Mouse (Mus musculus): ENCODE measurements at regions not wholly inside any gene's neighbourhood (a gene's known extent, or its start where the extent isn't known, plus 50 kb on each side); places are given as distances from the start of the nearest gene placed in this dataset.

GRCm38 (mm10) chr9:46738056-46738455 is 260.5 kb upstream of the Gm4791 start:
- no peak for DNase-seq (ENCODE audit: low spot score in 2 of 2)

- no peak for DNase-seq (ENCODE audit: low spot score in 2 of 2)
Measured at GRCm38 (mm10) chr9:46737446-46737845, 261.1 kb upstream of the Gm4791 start.

DNA sequence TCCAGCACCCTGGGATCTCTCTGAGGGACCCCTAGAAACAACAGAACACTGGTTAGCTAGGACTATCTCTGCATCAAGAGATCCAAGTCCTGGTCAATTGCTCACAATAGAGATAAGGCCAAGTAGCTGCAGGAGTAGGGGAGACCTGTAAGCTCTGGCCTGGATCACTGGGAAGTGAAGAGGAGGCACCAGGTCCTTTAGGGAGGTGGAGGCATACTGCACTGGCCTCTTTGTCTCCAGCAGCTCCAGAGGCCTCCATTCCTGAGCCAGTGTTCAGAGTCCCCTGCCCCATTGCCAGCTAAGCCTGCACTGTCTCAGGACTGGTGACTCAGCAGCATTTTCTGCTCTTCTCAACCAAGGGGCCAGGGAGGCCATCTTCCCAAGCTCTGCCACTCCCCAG is 262.3 kb upstream of the Gm4791 start:
- no peak for DNase-seq (ENCODE audit: low spot score in 2 of 2)

GRCm38 (mm10) chr9:46735664-46736067 is 262.9 kb upstream of the Gm4791 start:
- DNase-seq (ENCODE audit: low spot score in 2 of 2): peak; percentile 83 to 87

- no peak for DNase-seq (ENCODE audit: low spot score in 2 of 2)
Measured at GRCm38 (mm10) chr9:46728465-46728864, 270.1 kb upstream of the Gm4791 start.

DNA sequence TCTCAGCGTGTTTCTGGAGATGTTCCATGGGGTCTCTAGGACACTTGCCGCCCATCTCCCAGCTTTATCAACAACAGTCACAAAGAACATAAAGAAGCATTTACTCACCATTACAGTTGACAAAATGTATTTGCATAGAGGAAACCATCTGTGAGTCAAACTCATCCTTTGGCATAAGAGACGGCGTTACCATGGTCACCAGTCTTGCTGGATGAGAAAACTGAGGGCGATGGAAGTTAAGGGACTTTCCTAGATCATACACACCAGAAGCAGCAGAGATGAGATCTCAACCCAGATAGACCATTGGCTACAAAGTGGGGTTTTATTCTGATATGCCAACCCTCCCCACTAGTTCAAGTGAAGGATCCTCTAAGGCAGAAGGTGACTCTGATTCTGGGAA is 274.3 kb upstream of the Gm4791 start:
- DNase-seq (ENCODE audit: low spot score in 2 of 2): peak in 1 of 2 experiments; percentile 52

GRCm38 (mm10) chr9:46713415-46713814 is 285.1 kb upstream of the Gm4791 start:
- DNase-seq (ENCODE audit: low spot score in 2 of 2): no peak

GRCm38 (mm10) chr9:46704151-46704905 is 294.2 kb upstream of the Gm4791 start:
- DNase-seq (ENCODE audit: low spot score in 2 of 2): peak; percentile 52 to 69

- DNase-seq (ENCODE audit: low spot score in 2 of 2): peak in 1 of 2 experiments; percentile 31
Measured at GRCm38 (mm10) chr9:46703674-46704073, 294.9 kb upstream of the Gm4791 start.

DNA sequence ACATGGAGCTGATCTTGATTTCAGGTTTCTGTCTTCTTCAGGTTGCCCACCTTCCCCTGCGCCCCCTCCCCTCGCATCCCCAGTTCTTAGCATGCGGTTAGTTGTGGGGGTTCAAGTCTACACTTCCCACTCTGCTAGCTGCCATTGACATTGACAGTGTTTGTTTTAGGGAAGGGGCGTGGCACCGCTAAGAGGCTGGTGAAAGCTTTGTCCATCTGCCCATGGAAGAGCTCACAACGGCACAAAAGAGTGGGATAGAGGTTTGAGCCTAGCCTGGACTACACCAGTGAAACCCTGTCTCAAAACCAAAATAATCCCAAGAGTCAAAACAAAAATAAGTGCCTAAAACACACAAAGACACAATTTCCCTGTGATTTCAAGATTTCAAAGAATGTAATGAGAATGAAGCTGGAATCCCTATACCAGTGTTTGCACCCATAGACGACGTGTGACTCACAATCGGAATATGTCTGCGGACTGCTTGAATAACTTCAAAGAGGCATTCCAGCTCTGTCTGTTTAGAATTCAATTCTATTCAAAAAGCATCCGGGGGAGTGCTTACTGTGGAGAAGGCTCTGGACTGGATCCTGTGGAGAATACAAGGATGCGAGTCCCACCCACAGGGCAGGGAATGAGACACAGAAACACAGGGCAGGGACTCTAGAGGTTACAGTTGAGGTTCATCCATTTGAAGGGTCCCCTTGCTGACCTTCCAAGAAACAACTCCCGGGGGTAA is 295.5 kb upstream of the Gm4791 start:
- DNase-seq (ENCODE audit: low spot score in 2 of 2): peak in 1 of 2 experiments; percentile 48

DNA sequence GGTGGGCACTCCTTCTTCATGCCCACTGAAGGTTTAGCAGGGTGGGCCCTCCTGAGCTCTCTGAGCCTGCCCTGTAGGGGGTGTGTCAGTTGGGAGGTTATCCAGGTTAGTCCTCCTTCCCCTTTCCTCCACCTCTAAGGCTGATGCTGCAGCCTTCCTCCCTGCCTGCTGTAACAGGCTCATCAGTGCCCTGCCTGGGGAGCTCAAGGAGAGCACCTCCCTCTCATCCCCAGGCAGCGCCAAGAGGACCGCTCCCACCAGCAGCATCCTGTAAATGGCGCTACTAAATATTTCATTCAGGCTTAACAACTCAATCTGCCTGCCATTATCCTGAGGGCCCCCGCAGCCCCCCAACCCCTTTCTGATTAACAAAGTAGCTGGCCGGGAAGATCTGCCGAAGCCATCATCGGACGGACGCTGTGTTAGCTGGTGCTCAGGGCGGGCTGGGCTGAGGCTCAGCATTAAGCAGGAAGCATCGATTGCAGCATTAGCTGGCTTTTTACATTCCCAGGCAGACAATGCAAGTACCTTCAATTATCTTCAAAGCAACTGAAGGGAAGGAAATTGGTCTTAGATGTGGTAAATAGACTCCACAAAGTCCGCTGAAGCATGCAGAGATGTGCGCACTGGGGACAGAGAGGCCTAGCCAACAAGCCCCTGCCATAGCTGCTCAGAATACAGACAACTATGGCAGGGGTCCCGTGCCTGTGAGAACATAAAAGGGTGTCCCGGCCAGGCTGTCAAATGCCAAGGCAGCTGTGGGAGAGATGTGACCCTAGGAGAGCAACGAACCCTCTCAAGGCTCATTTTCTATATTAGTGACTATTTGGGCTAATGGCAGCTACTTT is 296.3 kb upstream of the Gm4791 start:
- DNase-seq (ENCODE audit: low spot score in 2 of 2): no peak

- no peak for DNase-seq (ENCODE audit: low spot score in 2 of 2)
Measured at GRCm38 (mm10) chr9:46696171-46696570, 302.4 kb upstream of the Gm4791 start.

DNA sequence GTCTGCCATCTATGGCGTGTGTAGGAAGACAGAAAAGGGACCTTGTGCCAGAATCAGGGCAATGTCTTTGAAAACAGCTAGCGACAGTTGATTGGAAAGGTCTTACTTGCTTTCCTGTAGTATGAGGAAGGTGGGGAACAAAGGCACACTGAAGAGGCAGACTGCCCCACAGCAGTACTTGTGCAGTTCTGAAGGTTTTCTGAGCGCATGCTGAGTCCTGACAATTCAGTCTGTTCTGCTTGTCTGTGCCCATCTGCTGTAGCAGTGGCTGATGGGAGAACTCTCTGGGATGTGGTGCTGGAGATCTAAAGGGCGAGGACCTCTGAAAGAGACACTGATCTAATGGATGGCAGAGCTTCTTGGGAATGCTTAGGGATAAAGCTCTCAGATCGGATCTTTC is 309.2 kb upstream of the Gm4791 start:
- no peak for DNase-seq (ENCODE audit: low spot score in 2 of 2)

DNA sequence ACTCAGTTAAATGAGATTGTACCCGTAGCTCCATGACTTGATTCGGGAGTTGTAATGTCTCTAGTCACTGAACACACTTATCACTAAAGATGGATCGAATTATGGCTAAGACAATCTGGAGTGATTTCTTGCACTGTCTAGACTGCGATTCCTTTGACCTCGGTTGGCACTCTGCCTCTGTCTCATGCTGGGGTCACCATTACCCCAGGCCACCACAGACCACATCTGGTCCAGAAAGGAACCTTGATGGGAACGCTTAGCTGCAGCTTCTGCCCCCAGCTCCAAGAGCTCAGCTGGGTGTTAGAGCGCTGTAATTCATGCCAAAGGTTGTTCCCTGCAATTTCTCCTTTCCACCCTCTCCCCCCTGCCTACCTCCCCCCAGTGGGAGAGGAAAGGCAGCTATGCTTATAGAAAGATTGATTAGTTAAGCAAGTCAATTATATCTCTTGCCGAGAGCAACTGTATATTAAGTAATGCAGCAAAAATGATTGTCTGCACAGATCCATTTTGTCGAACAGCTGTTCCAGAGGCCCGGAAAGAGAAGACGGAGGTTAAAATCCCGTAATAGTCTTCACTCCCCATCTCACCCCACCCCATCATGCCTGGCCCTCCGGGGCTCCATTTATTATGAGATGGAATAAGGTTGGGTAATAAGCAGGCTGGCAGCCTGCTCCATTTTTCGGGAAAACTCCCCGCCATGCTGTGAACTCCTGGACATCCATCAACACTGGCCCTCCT is 314.3 kb upstream of the Gm4791 start:
- no peak for DNase-seq (ENCODE audit: low spot score in 2 of 2)

- DNase-seq (ENCODE audit: low spot score in 2 of 2): no peak
Measured at GRCm38 (mm10) chr9:46672050-46672449, 326.5 kb upstream of the Gm4791 start.

- DNase-seq (ENCODE audit: low spot score in 2 of 2): peak; percentile 16
Measured at GRCm38 (mm10) chr9:46654422-46654821, 334.6 kb upstream of the 4931429L15Rik start.

DNA sequence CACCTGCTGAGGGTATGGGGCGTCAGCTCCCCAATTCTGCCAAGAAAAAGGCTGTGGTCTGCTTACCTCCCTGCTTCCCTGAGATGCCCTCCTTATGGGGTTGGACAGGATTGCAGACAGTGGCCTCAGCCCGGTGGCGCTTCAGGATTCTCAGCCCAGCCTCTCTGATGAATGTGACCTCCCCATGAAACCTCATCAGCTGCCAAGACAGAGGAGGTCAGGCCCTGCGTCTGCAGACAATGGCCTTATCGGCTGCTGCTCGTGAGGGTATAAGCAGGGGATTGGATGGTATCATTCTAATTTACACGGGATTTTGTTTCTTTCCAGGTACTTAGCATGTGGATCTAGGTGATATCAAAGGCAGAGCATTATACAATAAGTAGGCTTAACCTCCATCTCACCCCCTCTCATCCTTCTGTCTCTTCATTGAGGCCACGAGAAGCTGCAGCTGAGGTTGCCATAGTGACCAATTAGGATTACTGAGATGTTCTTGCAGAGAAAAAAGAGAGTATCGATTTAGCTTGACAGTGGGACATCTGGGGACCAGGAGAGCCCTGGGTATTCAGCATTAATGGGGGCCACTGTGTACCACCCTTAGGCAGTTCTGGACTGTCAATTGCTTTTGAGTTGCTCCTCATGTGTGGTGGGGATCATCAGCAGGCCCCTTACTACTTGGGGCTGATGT is 327.6 kb upstream of the 4931429L15Rik start:
- DNase-seq (ENCODE audit: low spot score in 2 of 2): no peak

DNA sequence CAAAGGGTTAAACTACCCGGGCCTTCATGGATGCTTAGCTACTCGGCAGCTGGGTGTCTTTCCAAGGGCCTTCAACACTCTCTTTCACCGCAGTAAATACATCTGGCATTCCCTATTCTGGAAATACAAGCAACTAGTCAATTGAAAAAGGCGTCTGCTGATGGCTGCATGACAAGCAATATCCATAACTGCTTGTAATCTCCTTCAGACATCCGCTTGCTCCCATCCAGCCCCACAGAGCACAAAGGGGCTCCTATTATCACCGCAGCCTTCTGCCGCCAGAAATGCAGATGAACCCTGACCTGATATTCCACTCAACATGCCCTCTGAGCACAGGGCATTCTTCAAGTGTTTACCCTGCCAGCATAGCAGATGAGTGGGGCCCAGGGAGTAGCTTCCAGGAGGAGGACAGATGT is 325.7 kb upstream of the 4931429L15Rik start:
- no peak for DNase-seq (ENCODE audit: low spot score in 2 of 2)

DNA sequence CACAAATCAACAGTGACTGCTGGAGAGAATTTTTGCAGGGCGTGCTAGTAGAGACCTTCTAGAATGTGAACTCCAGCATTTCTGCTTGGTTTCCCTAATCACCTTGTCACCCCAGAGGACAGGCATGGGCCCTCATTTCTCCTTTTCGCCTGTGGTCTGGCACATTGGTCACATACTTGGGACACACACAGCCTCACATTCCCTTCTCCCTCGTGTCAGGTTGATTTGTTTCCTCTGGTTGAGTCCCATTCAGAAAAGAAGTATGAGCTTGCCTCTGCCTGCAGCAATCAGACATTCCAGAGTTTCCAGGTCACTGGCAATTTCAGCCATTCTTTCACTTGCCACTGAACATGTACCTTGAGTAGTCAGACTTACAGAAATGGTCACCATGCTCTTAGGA is 323.8 kb upstream of the 4931429L15Rik start:
- no peak for DNase-seq (ENCODE audit: low spot score in 2 of 2)

DNA sequence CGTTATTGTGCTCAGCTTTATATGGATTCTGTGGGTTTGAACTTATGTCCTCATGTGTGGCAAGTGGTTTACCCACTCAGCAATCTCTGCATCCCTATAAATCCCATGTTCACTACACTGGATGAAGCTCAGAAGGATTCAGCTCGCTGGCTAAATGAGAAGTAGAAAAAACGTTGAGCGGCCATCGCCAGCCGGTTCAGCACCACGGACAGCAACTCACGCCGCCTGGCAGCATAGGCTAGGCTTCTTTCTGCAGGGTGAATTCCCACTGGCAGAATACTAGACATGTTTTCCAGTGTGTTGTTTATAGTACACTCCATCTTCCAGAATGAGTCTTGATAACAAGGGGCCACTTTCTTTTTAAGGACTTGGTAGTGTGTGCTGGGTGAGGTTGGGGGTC is 322.9 kb upstream of the 4931429L15Rik start:
- DNase-seq (ENCODE audit: low spot score in 2 of 2): no peak
